13 mouse cellular contexts compared by ENCODE assay signal in genomic region chr3:56045659-56046336, GRCm38 (mm10).
DNase-seq lines count a peak whose midpoint lies in the region; ATAC-seq lines count a peak whose summit lies in the region.
"Had no signal": no experiment of that assay in that cellular context is flagged by ENCODE, and none has a peak within 500 bp of the region (broad histone marks: within the 10 kb centered on the region; RNA-seq: fewer than 3 reads in every experiment).

No protein-coding gene starts in this region.

- no peaks in the 10 kb centered on the region for H3K9me3 ChIP-seq in liver, embryonic 11.5 days (ENCODE audit: control insufficient read depth, low read length)
- no peaks in the 10 kb centered on the region for H3K9me3 ChIP-seq in hindbrain, embryonic 11.5 days (ENCODE audit: control insufficient read depth, low read length)

- no peak overlapping the region for H3K4me3 ChIP-seq in liver, embryonic 11.5 days (ENCODE audit: low read depth, low read length)
- H3K4me3 ChIP-seq in hindbrain, embryonic 11.5 days (ENCODE audit: low read depth, low read length), result no peak overlapping the region

- no peak for ATAC-seq in liver, embryonic 11.5 days (replicated peaks; ENCODE audit: low FRiP score)
- ATAC-seq in hindbrain, embryonic 11.5 days (ENCODE audit: low FRiP score), result no peak
- ATAC-seq: liver, postnatal 0 days had no signal

- H3K36me3 ChIP-seq in liver, embryonic 11.5 days (ENCODE audit: control insufficient read depth, insufficient read depth, low read length), result no peaks in the 10 kb centered on the region
- H3K36me3 ChIP-seq in hindbrain, embryonic 11.5 days (ENCODE audit: control insufficient read depth, insufficient read depth, low read length), result no peaks in the 10 kb centered on the region

- no peaks in the 10 kb centered on the region for H3K4me1 ChIP-seq in liver, embryonic 11.5 days (replicated peaks; ENCODE audit: control insufficient read depth, insufficient read depth, low read length)
- H3K4me1 ChIP-seq in hindbrain, embryonic 11.5 days (replicated peaks; ENCODE audit: control insufficient read depth, insufficient read depth, low read length), result no peaks in the 10 kb centered on the region

- WGBS in large intestine, adult 2 months, result 32% methylated on average over 5 of the region's 5 CpGs
- 87% methylated on average over 5 of the region's 5 CpGs for WGBS in liver, embryonic 11.5 days
- WGBS in hindbrain, embryonic 11.5 days, result 97% methylated on average over 5 of the region's 5 CpGs

- no peak overlapping the region for H3K27ac ChIP-seq in liver, embryonic 11.5 days (ENCODE audit: low read depth, low read length)
- H3K27ac ChIP-seq in hindbrain, embryonic 11.5 days (ENCODE audit: low read depth, low read length), result no peak overlapping the region
- H3K27ac ChIP-seq: hindbrain, embryonic 14.5 days had no signal

- DNase-seq in adrenal gland, postnatal 14 days, result peak; percentile 46
- DNase-seq in adrenal gland, adult 18-20 months (ENCODE audit: low spot score in 2 of 2), result no peak
- peak; percentile 5 for DNase-seq in ovary, postnatal 36 days (ENCODE audit: low spot score)
- no peak for DNase-seq in ovary, postnatal 10 days (ENCODE audit: low spot score)
- peak; percentile 61 for DNase-seq in large intestine, adult 2 months (ENCODE audit: low read depth, low spot score)
- DNase-seq in skeletal muscle tissue, adult 2 months (ENCODE audit: low read depth, low spot score), result peak; percentile 1
- no peak for DNase-seq in liver, embryonic 11.5 days (ENCODE audit: low spot score)
- DNase-seq in hindbrain, embryonic 11.5 days (ENCODE audit: low spot score), result no peak
- DNase-seq: left cerebral cortex, postnatal 4 days; liver, postnatal 0 days; thymus, postnatal 4 days had no signal

- H3K9ac ChIP-seq in liver, embryonic 11.5 days (ENCODE audit: low read depth, low read length), result no peak overlapping the region
- no peak overlapping the region for H3K9ac ChIP-seq in hindbrain, embryonic 11.5 days (ENCODE audit: low read depth, low read length)
- H3K9ac ChIP-seq: hindbrain, embryonic 14.5 days; liver, postnatal 0 days had no signal

- no peak overlapping the region for H3K4me2 ChIP-seq in liver, embryonic 11.5 days
- H3K4me2 ChIP-seq in hindbrain, embryonic 11.5 days (replicated peaks; ENCODE audit: low read depth, low read length), result no peak overlapping the region
- H3K4me2 ChIP-seq: heart, embryonic 11.5 days; hindbrain, embryonic 14.5 days had no signal

- no peaks in the 10 kb centered on the region for H3K27me3 ChIP-seq in liver, embryonic 11.5 days (replicated peaks; ENCODE audit: control insufficient read depth, insufficient read depth, low read length)
- no peaks in the 10 kb centered on the region for H3K27me3 ChIP-seq in hindbrain, embryonic 11.5 days (ENCODE audit: control insufficient read depth, insufficient read depth, low read length)

Comparison
In these comparisons a context has a peak if more than half of its experiments do, and no peak if none do; other contexts are left out.
1. DNase-seq: peak in adrenal gland, postnatal 14 days (single experiment), ovary, postnatal 36 days (single experiment), large intestine, adult 2 months (single experiment) and skeletal muscle tissue, adult 2 months (single experiment); none in adrenal gland, adult 18-20 months (0 of 2), ovary, postnatal 10 days (single experiment), liver, embryonic 11.5 days (single experiment) and hindbrain, embryonic 11.5 days (single experiment).